Mouse (Mus musculus): ENCODE measurements around the gene Slc1a5. TPM values are rescaled to one million over a fixed set of nuclear protein-coding genes. Genes with fewer than 3 reads are reported as not detected.

Gene Slc1a5
- total and polyA plus RNA-seq, 2 experiments from 2014 or later = 7.2 to 9.3 TPM

DNA sequence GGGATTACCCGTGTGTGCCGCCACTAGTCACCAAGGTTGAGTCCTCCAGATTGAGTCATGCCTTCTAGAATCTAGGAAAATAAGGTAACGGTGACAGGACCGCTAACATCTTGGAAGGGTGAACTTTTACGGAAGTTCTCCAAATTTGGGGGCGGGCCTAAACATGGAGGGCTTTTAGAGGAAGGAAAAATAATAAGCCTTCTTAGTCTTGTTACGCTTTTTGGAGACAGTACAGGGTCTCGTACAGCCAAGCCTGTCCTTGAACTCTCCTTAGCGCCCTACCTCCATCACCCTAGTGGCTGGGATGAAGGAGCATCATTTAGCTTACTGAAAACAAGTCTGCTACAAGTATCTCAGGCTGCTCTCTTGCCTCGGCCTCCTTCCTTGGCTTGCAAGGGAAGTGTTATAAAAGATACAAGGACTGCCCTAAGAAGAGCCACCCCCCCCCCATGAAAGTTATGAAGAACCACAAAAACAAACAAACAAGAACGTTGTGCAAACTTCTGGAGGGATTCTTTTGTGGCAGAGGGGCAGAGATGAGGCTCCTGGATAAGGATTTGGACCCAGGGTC, 1.5 kb downstream of the Slc1a5 start:
- no peaks in the 10 kb centered on the region for H3K9me3 ChIP-seq (ENCODE audit: low read length)
- no peak overlapping the region for H3K27ac ChIP-seq (ENCODE audit: low read depth, low read length)
- H3K4me2 ChIP-seq (ENCODE audit: low read depth) = peak overlapping the region; percentile 83
- TF ChIP-seq CTCF (IDR thresholded peaks at IDR 0.05; ENCODE audit: low read depth) = no peak
- H3K4me3 ChIP-seq (ENCODE audit: low read depth, low read length) = peak overlapping the region; percentile 42
- no peaks in the 10 kb centered on the region; the same call in 1 of the 2 replicates for H3K4me1 ChIP-seq (ENCODE audit: insufficient read depth)
- no peak for ATAC-seq
- DNase-seq = no peak
- no peak overlapping the region for H3K9ac ChIP-seq
- 11% methylated on average over 11 of the region's 11 CpGs for WGBS
- H3K27me3 ChIP-seq (ENCODE audit: insufficient read depth, low read length) = peaks cover 3% of the 10 kb centered on the region
- H3K36me3 ChIP-seq (ENCODE audit: insufficient read depth) = no peaks in the 10 kb centered on the region

DNA sequence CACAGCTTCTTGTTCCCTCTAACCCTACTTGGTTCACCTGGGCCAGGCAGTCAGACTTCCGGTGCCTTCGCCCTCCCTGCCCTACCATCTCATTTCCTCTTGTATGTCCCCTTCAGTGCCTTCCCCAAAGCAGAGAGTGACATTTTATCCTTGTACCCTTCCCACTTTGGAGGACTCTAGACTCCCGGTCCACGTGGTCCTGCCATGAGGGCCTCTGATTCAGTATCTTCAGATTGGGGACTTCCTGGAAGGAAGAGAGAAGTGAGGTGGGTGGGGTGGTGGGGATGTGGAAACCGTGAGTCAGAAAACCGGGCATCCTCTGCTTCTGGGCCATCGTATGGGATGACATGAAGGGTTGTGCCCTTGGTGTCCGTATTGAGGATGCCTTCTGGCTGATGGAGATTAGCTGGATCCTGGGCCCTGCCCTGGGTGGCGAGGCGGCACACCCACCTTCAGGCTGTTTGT, 2.1 kb downstream of the Slc1a5 start:
- Histone ChIP-seq H3K4me3 (ENCODE audit: low read depth, low read length) (no peak overlapping the region), H3K27ac (ENCODE audit: low read depth, low read length) (no peak overlapping the region), H3K4me2 (ENCODE audit: low read depth) (peak overlapping the region; percentile 83; the same call in 1 of the 2 replicates), H3K27me3 (ENCODE audit: insufficient read depth, low read length) (peaks cover 3% of the 10 kb centered on the region), H3K36me3 (ENCODE audit: insufficient read depth) (no peaks in the 10 kb centered on the region), H3K4me1 (ENCODE audit: insufficient read depth) (no peaks in the 10 kb centered on the region; the same call in 1 of the 2 replicates), H3K9ac (no peak overlapping the region), H3K9me3 (ENCODE audit: low read length) (no peaks in the 10 kb centered on the region)
- ATAC-seq (no peak), DNase-seq (no peak)
- no peak for TF ChIP-seq CTCF (IDR thresholded peaks at IDR 0.05; ENCODE audit: low read depth)
- WGBS = 33% methylated on average over 10 of the region's 10 CpGs

DNA sequence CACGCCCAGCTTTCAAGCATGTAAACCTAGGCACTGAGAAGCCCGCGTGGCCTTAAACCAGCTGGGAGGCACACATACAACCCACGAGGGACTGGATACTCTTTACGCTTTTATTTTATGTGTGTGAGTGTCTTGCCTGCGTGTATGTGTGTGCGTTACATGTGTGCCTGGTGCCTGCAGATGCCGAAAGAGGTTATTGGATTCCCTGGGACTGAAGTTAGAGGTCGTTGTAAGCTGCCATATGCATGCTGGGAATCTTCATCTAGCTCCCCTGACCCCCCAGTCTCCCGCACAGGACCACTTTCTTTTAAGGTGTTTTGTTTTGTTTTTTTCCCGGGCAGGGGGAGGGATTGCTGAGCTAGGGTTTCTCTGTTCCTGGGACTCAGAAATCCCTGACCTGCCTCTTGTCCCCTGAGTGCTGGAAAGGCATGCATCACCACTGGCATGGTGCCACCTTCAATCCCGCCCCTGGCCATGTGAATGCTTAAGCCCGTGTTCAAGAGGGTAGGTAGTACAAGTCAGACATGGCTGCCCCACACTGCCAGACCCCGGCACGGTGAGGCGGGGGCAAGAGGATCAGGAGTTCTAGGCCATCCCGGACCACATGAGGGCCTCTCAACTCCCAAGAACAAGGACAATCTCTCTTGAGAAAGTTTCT, 2.7 kb downstream of the Slc1a5 start:
- no peak for ATAC-seq
- TF ChIP-seq CTCF (IDR thresholded peaks at IDR 0.05; ENCODE audit: low read depth) = no peak
- DNase-seq = no peak
- Histone ChIP-seq H3K36me3 (ENCODE audit: insufficient read depth) (no peaks in the 10 kb centered on the region), H3K4me2 (ENCODE audit: low read depth) (no peak overlapping the region), H3K4me1 (ENCODE audit: insufficient read depth) (no peaks in the 10 kb centered on the region; the same call in 1 of the 2 replicates), H3K27ac (ENCODE audit: low read depth, low read length) (no peak overlapping the region), H3K9me3 (ENCODE audit: low read length) (no peaks in the 10 kb centered on the region), H3K4me3 (ENCODE audit: low read depth, low read length) (no peak overlapping the region), H3K27me3 (ENCODE audit: insufficient read depth, low read length) (peaks cover 3% of the 10 kb centered on the region), H3K9ac (no peak overlapping the region)
- WGBS = 41% methylated on average over 17 of the region's 17 CpGs

DNA sequence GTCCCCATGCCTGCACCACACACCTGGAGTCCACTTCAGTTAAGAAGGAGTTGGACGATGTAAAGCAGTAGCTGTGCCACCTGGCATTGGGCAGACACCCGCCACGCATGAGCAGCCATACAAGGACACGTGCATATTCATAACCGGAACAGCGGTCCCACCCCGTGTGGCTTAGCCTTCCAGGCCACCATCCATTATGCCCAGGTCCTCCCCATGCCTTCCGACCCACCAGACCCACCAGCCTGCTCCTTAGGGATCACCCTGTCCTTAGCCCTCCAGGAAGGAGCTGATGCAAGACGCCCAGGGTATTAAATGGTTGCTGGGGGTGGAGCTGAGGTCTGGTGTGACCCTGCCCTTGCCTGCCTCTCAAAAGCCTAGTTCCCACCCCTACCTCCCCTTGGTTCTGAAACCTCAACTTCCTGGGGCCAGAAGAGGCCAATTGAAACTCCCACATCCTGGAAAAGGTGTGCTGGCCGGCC, 3.4 kb downstream of the Slc1a5 start:
- H3K4me2 ChIP-seq (ENCODE audit: low read depth) = no peak overlapping the region
- H3K9ac ChIP-seq = no peak overlapping the region
- no peak overlapping the region for H3K27ac ChIP-seq (ENCODE audit: low read depth, low read length)
- no peaks in the 10 kb centered on the region for H3K9me3 ChIP-seq (ENCODE audit: low read length)
- no peaks in the 10 kb centered on the region; the same call in 1 of the 2 replicates for H3K4me1 ChIP-seq (ENCODE audit: insufficient read depth)
- no peak overlapping the region for H3K4me3 ChIP-seq (ENCODE audit: low read depth, low read length)
- peaks cover 3% of the 10 kb centered on the region for H3K27me3 ChIP-seq (ENCODE audit: insufficient read depth, low read length)
- 71% methylated on average over 10 of the region's 10 CpGs for WGBS
- ATAC-seq = no peak
- DNase-seq = no peak
- no peak for TF ChIP-seq CTCF (IDR thresholded peaks at IDR 0.05; ENCODE audit: low read depth)
- no peaks in the 10 kb centered on the region for H3K36me3 ChIP-seq (ENCODE audit: insufficient read depth)

DNA sequence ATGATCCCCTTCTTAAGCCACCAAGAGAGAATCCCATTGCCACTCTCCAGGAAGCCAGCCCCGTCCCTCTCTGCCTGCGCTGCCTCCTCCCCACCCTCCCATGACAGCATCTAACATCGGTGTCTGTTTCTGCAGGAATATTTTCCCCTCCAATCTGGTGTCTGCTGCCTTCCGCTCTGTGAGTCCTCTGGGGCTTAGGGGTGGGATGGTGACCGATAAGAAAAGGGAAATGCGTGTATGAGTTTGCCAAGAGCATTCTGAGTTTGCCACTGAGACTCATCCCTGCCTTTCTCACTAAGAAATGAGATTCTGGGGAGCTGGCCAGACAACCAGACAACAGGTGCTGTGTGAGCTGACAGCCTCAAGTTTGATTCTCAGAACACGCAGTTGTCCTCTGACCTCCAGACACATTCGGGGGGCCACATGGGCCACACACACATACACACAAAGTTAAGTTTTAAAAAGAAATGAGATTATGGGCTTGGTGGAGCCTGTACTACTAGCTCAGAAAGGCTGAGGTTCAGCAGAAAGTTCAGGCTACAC, 4.5 kb downstream of the Slc1a5 start:
- Histone ChIP-seq H3K27me3 (ENCODE audit: insufficient read depth, low read length) (peaks cover 3% of the 10 kb centered on the region), H3K4me1 (ENCODE audit: insufficient read depth) (no peaks in the 10 kb centered on the region; the same call in 1 of the 2 replicates), H3K4me3 (ENCODE audit: low read depth, low read length) (no peak overlapping the region), H3K4me2 (ENCODE audit: low read depth) (no peak overlapping the region), H3K36me3 (ENCODE audit: insufficient read depth) (no peaks in the 10 kb centered on the region), H3K27ac (ENCODE audit: low read depth, low read length) (no peak overlapping the region), H3K9ac (no peak overlapping the region), H3K9me3 (ENCODE audit: low read length) (no peaks in the 10 kb centered on the region)
- TF ChIP-seq CTCF (IDR thresholded peaks at IDR 0.05; ENCODE audit: low read depth) = no peak
- ATAC-seq = no peak
- WGBS = 87% methylated on average over 8 of the region's 8 CpGs
- no peak for DNase-seq

DNA sequence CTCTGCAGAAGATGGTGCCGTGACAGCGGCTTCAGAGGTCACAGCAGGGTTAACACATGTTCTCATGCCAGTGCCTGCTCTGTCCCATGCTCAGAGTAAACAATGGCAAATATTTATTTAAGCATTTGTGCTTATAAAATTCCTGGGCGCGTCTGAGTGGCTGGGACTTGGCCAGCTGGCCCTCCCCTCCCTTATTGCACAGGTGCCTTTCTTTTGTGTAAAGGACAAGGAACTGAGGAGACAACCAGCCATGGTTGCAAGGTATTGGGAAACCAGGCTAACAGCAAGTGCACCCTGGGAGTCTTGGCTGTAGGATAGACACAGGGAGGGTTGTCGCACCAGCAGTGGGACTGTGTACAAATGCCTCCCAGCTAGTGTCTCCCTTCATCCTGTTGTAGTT, 11.2 kb downstream of the Slc1a5 start:
- Histone ChIP-seq H3K36me3 (ENCODE audit: insufficient read depth) (no peaks in the 10 kb centered on the region), H3K9ac (no peak overlapping the region), H3K4me3 (ENCODE audit: low read depth, low read length) (no peak overlapping the region), H3K4me2 (ENCODE audit: low read depth) (no peak overlapping the region), H3K27me3 (ENCODE audit: insufficient read depth, low read length) (no peaks in the 10 kb centered on the region), H3K27ac (ENCODE audit: low read depth, low read length) (no peak overlapping the region), H3K4me1 (ENCODE audit: insufficient read depth) (no peaks in the 10 kb centered on the region), H3K9me3 (ENCODE audit: low read length) (no peaks in the 10 kb centered on the region)
- DNase-seq = no peak
- no peak for TF ChIP-seq CTCF (IDR thresholded peaks at IDR 0.05; ENCODE audit: low read depth)
- 81% methylated on average over 5 of the region's 5 CpGs for WGBS
- no peak for ATAC-seq

All from forebrain, postnatal 0 days (tissue).